Mouse (Mus musculus) stomach, postnatal 0 days (tissue): ENCODE measurements around the gene G3bp2.

Source experiments
- CTCF ChIP-seq: IDR thresholded peaks from 2 replicates; pipeline ENCODE4 v1.5.1; 2016; ENCODE audit warnings: antibody characterized with exemption, low read depth, mild to moderate bottlenecking, moderate library complexity
- EP300 ChIP-seq: optimal IDR thresholded peaks from 2 replicates; pipeline ENCODE3; 2016; ENCODE audit warnings: antibody characterized with exemption

DNA sequence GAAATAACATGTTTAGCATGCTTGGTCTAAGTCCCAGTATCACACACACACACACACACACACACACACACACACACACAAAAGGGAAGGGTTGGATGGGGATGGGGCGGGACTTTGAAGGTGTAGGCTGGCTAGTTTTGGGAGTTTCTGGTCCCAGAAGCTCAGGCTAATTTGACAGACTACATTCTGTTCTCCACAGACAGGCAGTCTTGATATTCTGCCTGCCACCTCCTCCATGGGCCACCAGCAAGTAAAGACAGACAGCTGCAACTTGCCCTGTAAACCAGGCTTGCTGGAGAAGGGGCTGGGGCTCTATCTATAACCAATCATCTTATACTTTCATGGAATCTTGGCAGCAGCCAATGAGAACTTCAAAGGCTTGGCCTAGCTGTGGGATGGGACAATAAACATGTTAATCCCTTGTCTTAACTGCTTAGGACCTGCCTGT, 45.8 kb upstream of the G3bp2 start:
- TF ChIP-seq CTCF (no peak), EP300 (no peak)
